ENCODE assay signal across 8 mouse cellular contexts in the genomic region with DNA sequence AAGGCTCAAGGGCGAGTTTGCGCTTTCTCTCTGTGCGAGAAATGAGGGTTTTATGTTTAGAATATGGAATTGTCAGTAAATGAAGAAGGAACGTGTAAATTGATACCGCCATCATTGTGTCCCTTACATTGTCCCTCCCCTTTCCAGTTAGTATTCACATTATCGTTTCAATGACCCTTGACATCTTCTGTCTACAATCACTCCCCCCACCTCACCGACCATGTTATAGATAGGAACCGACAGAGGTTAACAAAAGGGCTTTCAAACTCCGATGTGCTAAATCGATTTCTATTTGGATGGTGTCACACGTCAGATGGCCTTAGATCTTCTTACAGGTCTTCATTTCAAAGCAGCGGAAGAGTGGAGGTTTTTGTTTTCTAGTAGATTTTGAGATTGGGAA. TPM values are rescaled to one million over a fixed set of nuclear protein-coding genes. Genes with fewer than 3 reads are reported as not detected.
A peak's percentile ranks its signal among the peaks of the same experiment; 100 is the strongest.
DNase-seq lines count a peak whose midpoint lies in the region; ATAC-seq and TF ChIP-seq lines count a peak whose summit lies in the region.

No protein-coding gene starts in this region.

- peak overlapping the region; percentile 96 for H3K4me3 ChIP-seq in lung, adult 2 months (replicated peaks; ENCODE audit: extremely low read depth, low read depth, low read length)
- H3K4me3 ChIP-seq in intestine, embryonic 16.5 days (ENCODE audit: low read length): peak overlapping the region; percentile 80
- peak overlapping the region; percentile 56 for H3K4me3 ChIP-seq in neural tube, embryonic 14.5 days (ENCODE audit: low read depth, low read length)

- 5% methylated on average over 12 of the region's 12 CpGs for WGBS in lung, adult 2 months
- 5% methylated on average over 12 of the region's 12 CpGs for WGBS in intestine, embryonic 16.5 days
- 4% methylated on average over 12 of the region's 12 CpGs for WGBS in neural tube, embryonic 14.5 days

- DNase-seq in lung, adult 2 months: no peak
- DNase-seq in lung, postnatal 10 days: no peak
- peak; percentile 66 for DNase-seq in embryo, embryonic 10.5 days (ENCODE audit: low spot score)
- DNase-seq in urinary bladder, postnatal 4 days (ENCODE audit: low spot score in 2 of 2): no peak
- DNase-seq in spleen, adult 18-20 months: no peak
- DNase-seq in left cerebral cortex, postnatal 36 days (ENCODE audit: low spot score in 2 of 2): no peak

- peak overlapping the region; percentile 84 for H3K4me2 ChIP-seq in intestine, embryonic 16.5 days (ENCODE audit: low read depth, low read length)
- peak overlapping the region; percentile 64 for H3K4me2 ChIP-seq in neural tube, embryonic 14.5 days (ENCODE audit: low read depth, low read length)

- no peak for TF ChIP-seq POLR2A in lung, adult 2 months (IDR thresholded peaks at IDR 0.05; ENCODE audit: borderline replicate concordance, extremely low read depth, low read depth, low read length)

- no peaks in the 10 kb centered on the region for H3K9me3 ChIP-seq in intestine, embryonic 16.5 days (ENCODE audit: control insufficient read depth, low read length)
- no peaks in the 10 kb centered on the region for H3K9me3 ChIP-seq in neural tube, embryonic 14.5 days (ENCODE audit: control insufficient read depth, low read length)

- no peaks in the 10 kb centered on the region for H3K27me3 ChIP-seq in intestine, embryonic 16.5 days (replicated peaks; ENCODE audit: control insufficient read depth, insufficient read depth, low read length)
- H3K27me3 ChIP-seq in neural tube, embryonic 14.5 days (ENCODE audit: control insufficient read depth, insufficient read depth, low read length): no peaks in the 10 kb centered on the region

- peak overlapping the region; percentile 94 for H3K27ac ChIP-seq in intestine, embryonic 16.5 days (ENCODE audit: low read length)
- H3K27ac ChIP-seq in neural tube, embryonic 14.5 days (ENCODE audit: low read depth, low read length): peak overlapping the region; percentile 94

- ATAC-seq in intestine, embryonic 16.5 days: no peak
- peak; percentile 28; the same call in 1 of the 2 replicates for ATAC-seq in neural tube, embryonic 14.5 days (ENCODE audit: low read depth)

- no peaks in the 10 kb centered on the region for H3K4me1 ChIP-seq in lung, adult 2 months (ENCODE audit: control insufficient read depth, insufficient read depth, low read length)
- peaks cover 7% of the 10 kb centered on the region; the same call in 1 of the 2 replicates for H3K4me1 ChIP-seq in intestine, embryonic 16.5 days (ENCODE audit: control insufficient read depth, insufficient read depth, low read length)
- peaks cover 14% of the 10 kb centered on the region for H3K4me1 ChIP-seq in neural tube, embryonic 14.5 days (ENCODE audit: control insufficient read depth, insufficient read depth, low read length)

- no peak for TF ChIP-seq CTCF in lung, adult 2 months (IDR thresholded peaks at IDR 0.05; ENCODE audit: insufficient read depth, low read length)

- H3K9ac ChIP-seq in intestine, embryonic 16.5 days (ENCODE audit: low read depth, low read length): peak overlapping the region; percentile 84
- H3K9ac ChIP-seq in neural tube, embryonic 14.5 days (replicated peaks; ENCODE audit: low read depth, low read length): peak overlapping the region; percentile 94

- no peaks in the 10 kb centered on the region for H3K36me3 ChIP-seq in intestine, embryonic 16.5 days (ENCODE audit: control insufficient read depth, insufficient read depth, low read length)
- no peaks in the 10 kb centered on the region for H3K36me3 ChIP-seq in neural tube, embryonic 14.5 days (ENCODE audit: control insufficient read depth, insufficient read depth, low read length)

- intact Hi-C loops in left cerebral cortex, postnatal 36 days (cut with DNase I): loop anchor here (5.0 kb wide), 1 partner anchor 70 kb away; no protein-coding TSS in a partner anchor

RNA-seq across cellular contexts. Expression of a gene that starts 0.8 kb away (rescaled TPM):
- 1.2 and 1.9 TPM in 2 replicates for polyA plus RNA-seq in lung, adult 2 months (2012; rRNA removed)
- 18.3 and 19.3 TPM in 2 replicates for polyA plus RNA-seq in intestine, embryonic 16.5 days (2015; fragmentation: Nextera tagmentation; extraction: Ambion mirVana)
- polyA plus RNA-seq in neural tube, embryonic 14.5 days (2014; fragmentation: Nextera tagmentation; extraction: Ambion mirVana): 98.5 and 117 TPM in 2 replicates
- total RNA-seq in left cerebral cortex, postnatal 36 days (2021): 10 to 100 TPM; 33.6 to 36.7 TPM

RNA-seq across cellular contexts. Expression of a gene that starts 42.8 kb away (rescaled TPM):
- 0.36 and 1.5 TPM in 2 replicates for polyA plus RNA-seq in lung, adult 2 months (2012; rRNA removed)
- polyA plus RNA-seq in intestine, embryonic 16.5 days (2015; fragmentation: Nextera tagmentation; extraction: Ambion mirVana): 2.1 and 2.2 TPM in 2 replicates
- polyA plus RNA-seq in neural tube, embryonic 14.5 days (2014; fragmentation: Nextera tagmentation; extraction: Ambion mirVana): 12.2 and 13.1 TPM in 2 replicates
- total RNA-seq in left cerebral cortex, postnatal 36 days (2021): 10 to 100 TPM in 1 of 2 experiments, 1 to 10 TPM in 1; 8.1 to 10.7 TPM

RNA-seq across cellular contexts. Expression of a gene that starts 57.5 kb away (rescaled TPM):
- 27.1 and 31.9 TPM in 2 replicates for polyA plus RNA-seq in lung, adult 2 months (2012; rRNA removed)
- 2.2 and 2.9 TPM in 2 replicates for polyA plus RNA-seq in intestine, embryonic 16.5 days (2015; fragmentation: Nextera tagmentation; extraction: Ambion mirVana)
- 17.0 and 22.3 TPM in 2 replicates for polyA plus RNA-seq in neural tube, embryonic 14.5 days (2014; fragmentation: Nextera tagmentation; extraction: Ambion mirVana)
- total RNA-seq in left cerebral cortex, postnatal 36 days (2021): 100 to 1,000 TPM; 213 to 246 TPM
